Mouse (Mus musculus): ENCODE measurements around the gene Pmpca.

GRCm38 (mm10) chr2:26342044-26342443, 47.1 kb upstream of the Pmpca start:
- no peak for TF ChIP-seq CTCF (IDR thresholded peaks at IDR 0.05; ENCODE audit: control insufficient read depth, insufficient read depth, insufficient replicate concordance, low read depth, low read length)
- TF ChIP-seq POLR2A (IDR thresholded peaks at IDR 0.05; ENCODE audit: control insufficient read depth, low read depth, low read length), result no peak
